In genomic region chr5:143633877-143634276, GRCm38 (mm10) we compare ENCODE assay signal across 10 mouse cellular contexts. TPM values are rescaled to one million over a fixed set of nuclear protein-coding genes. Genes with fewer than 3 reads are reported as not detected.
DNase-seq lines count a peak whose midpoint lies in the region; ATAC-seq and TF ChIP-seq lines count a peak whose summit lies in the region.
"Had no signal": no experiment of that assay in that cellular context is flagged by ENCODE, and none has a peak within 500 bp of the region (broad histone marks: within the 10 kb centered on the region; RNA-seq: fewer than 3 reads in every experiment).

No protein-coding gene starts in this region.

- no peak for ATAC-seq in lung, embryonic 14.5 days (ENCODE audit: insufficient read depth)
- no peak for ATAC-seq in hindbrain, postnatal 0 days
- ATAC-seq in neural tube, embryonic 15.5 days (ENCODE audit: low FRiP score): no peak
- ATAC-seq in inflammation-experienced regulatory T-cells, adult 6 months: no peak

- no peaks in the 10 kb centered on the region for H3K36me3 ChIP-seq in heart, embryonic 10.5 days
- H3K36me3 ChIP-seq in lung, embryonic 14.5 days (ENCODE audit: insufficient read depth): no peaks in the 10 kb centered on the region
- no peaks in the 10 kb centered on the region for H3K36me3 ChIP-seq in hindbrain, postnatal 0 days (ENCODE audit: insufficient read depth, low read length)
- H3K36me3 ChIP-seq in neural tube, embryonic 15.5 days: no peaks in the 10 kb centered on the region

- no peak overlapping the region for H3K4me3 ChIP-seq in heart, embryonic 10.5 days
- no peak overlapping the region for H3K4me3 ChIP-seq in lung, embryonic 14.5 days (ENCODE audit: low read depth, low read length)
- H3K4me3 ChIP-seq in hindbrain, postnatal 0 days (ENCODE audit: low read length): no peak overlapping the region
- H3K4me3 ChIP-seq in neural tube, embryonic 15.5 days (replicated peaks): no peak overlapping the region

- peak overlapping the region; percentile 27 for H3K4me2 ChIP-seq in lung, embryonic 14.5 days
- no peak overlapping the region for H3K4me2 ChIP-seq in hindbrain, postnatal 0 days (ENCODE audit: low read depth, low read length)
- 0 out of 2 replicates have a peak overlapping the region, but pooled peaks have one; percentile 1 for H3K4me2 ChIP-seq in neural tube, embryonic 15.5 days

- H3K27ac ChIP-seq in heart, embryonic 10.5 days: peak overlapping the region; percentile 67
- peak overlapping the region; percentile 66; the same call in 1 of the 2 replicates for H3K27ac ChIP-seq in lung, embryonic 14.5 days (ENCODE audit: low read depth)
- H3K27ac ChIP-seq in hindbrain, postnatal 0 days: peak overlapping the region; percentile 34; the same call in 1 of the 2 replicates
- peak overlapping the region; percentile 64 for H3K27ac ChIP-seq in neural tube, embryonic 15.5 days (replicated peaks)

- no peaks in the 10 kb centered on the region for H3K9me3 ChIP-seq in heart, embryonic 10.5 days
- H3K9me3 ChIP-seq in lung, embryonic 14.5 days (ENCODE audit: low read depth, low read length): 0 out of 2 replicates have a peak, but pooled peaks cover 4% of the 10 kb centered on the region
- H3K9me3 ChIP-seq in hindbrain, postnatal 0 days (ENCODE audit: low read length): no peaks in the 10 kb centered on the region
- H3K9me3 ChIP-seq in neural tube, embryonic 15.5 days (replicated peaks): no peaks in the 10 kb centered on the region

- DNase-seq in heart, embryonic 10.5 days (ENCODE audit: low spot score): no peak
- no peak for DNase-seq in heart, adult 8-10 months (ENCODE audit: low spot score)
- DNase-seq in lung, embryonic 14.5 days: no peak
- no peak for DNase-seq in lung, postnatal 10 days
- DNase-seq in hindbrain, postnatal 0 days (ENCODE audit: low spot score): no peak
- no peak for DNase-seq in left cerebral cortex, adult 8-10 months (ENCODE audit: low spot score in 2 of 2)
- DNase-seq: cerebellum, adult 9-10 months; gastrocnemius, postnatal 25 days had no signal

- peaks cover 46% of the 10 kb centered on the region for H3K4me1 ChIP-seq in heart, embryonic 10.5 days
- peaks cover 24% of the 10 kb centered on the region for H3K4me1 ChIP-seq in lung, embryonic 14.5 days (ENCODE audit: insufficient read depth)
- H3K4me1 ChIP-seq in hindbrain, postnatal 0 days (ENCODE audit: insufficient read depth, low read length): peaks cover 8% of the 10 kb centered on the region; the same call in 1 of the 2 replicates
- peaks cover 30% of the 10 kb centered on the region for H3K4me1 ChIP-seq in neural tube, embryonic 15.5 days

- no peak for TF ChIP-seq CTCF in lung, embryonic 14.5 days (IDR thresholded peaks at IDR 0.05; ENCODE audit: low read depth)
- TF ChIP-seq CTCF in hindbrain, postnatal 0 days (IDR thresholded peaks at IDR 0.05; ENCODE audit: low read depth): no peak

- no peaks in the 10 kb centered on the region for H3K27me3 ChIP-seq in heart, embryonic 10.5 days (ENCODE audit: insufficient read depth, poor library complexity, severe bottlenecking)
- no peaks in the 10 kb centered on the region for H3K27me3 ChIP-seq in lung, embryonic 14.5 days (ENCODE audit: insufficient read depth, low read length)
- H3K27me3 ChIP-seq in hindbrain, postnatal 0 days (ENCODE audit: insufficient read depth, low read length): no peaks in the 10 kb centered on the region
- H3K27me3 ChIP-seq in neural tube, embryonic 15.5 days (replicated peaks): no peaks in the 10 kb centered on the region

- no peak overlapping the region for H3K9ac ChIP-seq in lung, embryonic 14.5 days
- H3K9ac ChIP-seq in hindbrain, postnatal 0 days (replicated peaks; ENCODE audit: low read length): no peak overlapping the region
- H3K9ac ChIP-seq in neural tube, embryonic 15.5 days (replicated peaks): no peak overlapping the region

- 67% methylated on average over 4 of the region's 4 CpGs for whole genome bisulfite sequencing in heart, embryonic 10.5 days
- WGBS in lung, embryonic 14.5 days: 67% methylated on average over 4 of the region's 4 CpGs
- 78% methylated on average over 4 of the region's 4 CpGs for WGBS in hindbrain, postnatal 0 days
- 75% methylated on average over 4 of the region's 4 CpGs for WGBS in neural tube, embryonic 15.5 days

RNA-seq across cellular contexts. Expression of gene Cyth3, which starts 11.6 kb away (rescaled TPM):
- polyA plus RNA-seq in heart, embryonic 10.5 days (2016; fragmentation: Nextera tagmentation; extraction: Ambion mirVana): 30.9 and 33.1 TPM in 2 replicates
- total RNA-seq in heart, adult 8-10 months (2022): 10 to 100 TPM; 23.1 to 33.1 (median 27.4) TPM
- polyA plus RNA-seq in lung, embryonic 14.5 days (2014; fragmentation: Nextera tagmentation; extraction: Ambion mirVana): 48.3 and 52.0 TPM in 2 replicates
- 43.3 and 43.6 TPM in 2 replicates for total RNA-seq in hindbrain, postnatal 0 days (2014; rRNA removed)
- 35.5 and 36.3 TPM in 2 replicates for polyA plus RNA-seq in hindbrain, postnatal 0 days (2015; fragmentation: Nextera tagmentation; extraction: Ambion mirVana)
- polyA plus RNA-seq in neural tube, embryonic 15.5 days (2015; fragmentation: Nextera tagmentation; extraction: Ambion mirVana): 42.2 and 43.2 TPM in 2 replicates
- 10 to 100 TPM; 11.4 to 41.0 (median 34.9) TPM for polyA plus RNA-seq in inflammation-experienced regulatory T-cells, adult 6 months (2017; shearing (Covaris generic))
- total RNA-seq in left cerebral cortex, adult 8-10 months (2022): 10 to 100 TPM; 29.9 to 37.5 (median 32.7) TPM
